In the genomic region with DNA sequence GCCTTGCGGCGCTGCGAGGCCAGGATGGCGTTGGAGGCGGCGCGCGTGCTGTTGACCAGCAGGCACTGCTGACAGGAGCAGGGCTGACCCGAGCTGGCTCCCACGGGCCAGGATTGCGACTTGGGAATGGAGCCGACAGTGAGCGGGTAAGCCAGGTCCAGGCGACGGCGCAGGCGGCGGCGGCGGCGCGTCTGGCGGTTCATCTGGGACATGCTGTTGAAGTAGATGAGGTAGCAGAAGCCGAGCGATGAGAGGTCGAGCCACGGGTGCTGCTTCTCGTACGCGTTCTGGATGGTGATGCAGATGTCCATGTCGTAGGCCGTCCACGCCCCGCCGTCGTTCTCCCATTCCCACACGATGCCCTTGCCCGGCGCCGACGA, we compare ENCODE assay signal across 10 mouse cellular contexts. TPM values are rescaled to one million over a fixed set of nuclear protein-coding genes. Genes with fewer than 3 reads are reported as not detected.
DNase-seq lines count a peak whose midpoint lies in the region; ATAC-seq and TF ChIP-seq lines count a peak whose summit lies in the region.
"Had no signal": no experiment of that assay in that cellular context is flagged by ENCODE, and none has a peak within 500 bp of the region (broad histone marks: within the 10 kb centered on the region; RNA-seq: fewer than 3 reads in every experiment).

No protein-coding gene starts in this region.

- H3K4me3 ChIP-seq in hindbrain, postnatal 0 days (ENCODE audit: low read length) = no peak overlapping the region

- ATAC-seq in hindbrain, postnatal 0 days = no peak

- H3K36me3 ChIP-seq in hindbrain, postnatal 0 days (ENCODE audit: insufficient read depth, low read length) = peaks cover 20% of the 10 kb centered on the region

- no peak for TF ChIP-seq CTCF in hindbrain, postnatal 0 days (IDR thresholded peaks at IDR 0.05; ENCODE audit: low read depth)

- peak; percentile 53 for DNase-seq in adrenal gland, postnatal 14 days
- DNase-seq in adrenal gland, adult 2 months = no peak
- DNase-seq in left cerebral cortex, adult 18-20 months (ENCODE audit: low spot score in 2 of 2) = peak; percentile 25 to 56
- no peak for DNase-seq in left cerebral cortex, adult 11 months (ENCODE audit: low spot score)
- DNase-seq in cerebellum, adult 9-11 months = peak; percentile 68
- no peak for DNase-seq in hindbrain, postnatal 0 days (ENCODE audit: low spot score)
- no peak for DNase-seq in urinary bladder, adult 2 months (ENCODE audit: low spot score)
- no peak for DNase-seq in gastrocnemius, adult 8-10 months (ENCODE audit: low spot score in 2 of 2)
- DNase-seq: lung, adult 18-20 months had no signal

- H3K27ac ChIP-seq in hindbrain, postnatal 0 days = no peak overlapping the region

- no peaks in the 10 kb centered on the region for H3K27me3 ChIP-seq in hindbrain, postnatal 0 days (ENCODE audit: insufficient read depth, low read length)

- peaks cover 22% of the 10 kb centered on the region for H3K4me1 ChIP-seq in hindbrain, postnatal 0 days (ENCODE audit: insufficient read depth, low read length)

- WGBS in hindbrain, postnatal 0 days = 19% methylated on average over 41 of the region's 41 CpGs

- H3K9ac ChIP-seq in hindbrain, postnatal 0 days (replicated peaks; ENCODE audit: low read length) = no peak overlapping the region

- no peaks in the 10 kb centered on the region for H3K9me3 ChIP-seq in hindbrain, postnatal 0 days (ENCODE audit: low read length)

- peak overlapping the region; percentile 19; the same call in 1 of the 2 replicates for H3K4me2 ChIP-seq in hindbrain, postnatal 0 days (ENCODE audit: low read depth, low read length)

RNA-seq across cellular contexts. Expression of a gene that starts 17.0 kb away (rescaled TPM):
- total RNA-seq in adrenal gland, postnatal 14 days (2021) = 7.3 and 8.0 TPM in 2 replicates
- total RNA-seq in adrenal gland, adult 2 months (2021) = 10 to 100 TPM; 12.8 to 13.4 TPM
- polyA plus RNA-seq in adrenal gland, adult 2 months (2012; rRNA removed) = 28.5 and 28.6 TPM in 2 replicates
- 10 to 100 TPM; 73.1 to 78.8 TPM for total RNA-seq in left cerebral cortex, adult 18-20 months (2021)
- total RNA-seq in hindbrain, postnatal 0 days (2014; rRNA removed) = 230 and 246 TPM in 2 replicates
- 51.4 and 52.9 TPM in 2 replicates for polyA plus RNA-seq in hindbrain, postnatal 0 days (2015; fragmentation: Nextera tagmentation; extraction: Ambion mirVana)
- polyA plus RNA-seq in urinary bladder, adult 2 months (2012; rRNA removed) = 6.6 and 12.5 TPM in 2 replicates
- 1 to 10 TPM in 1 of 4 experiments, under 1 TPM in 3; 0.22 to 1.3 (median 0.31) TPM for total RNA-seq in gastrocnemius, adult 8-10 months (2022)
- total RNA-seq: hematopoietic stem cell, adult 5-6 weeks had no signal

RNA-seq across cellular contexts. Expression of a gene that starts 46.1 kb away (rescaled TPM):
- 8.3 and 13.1 TPM in 2 replicates for total RNA-seq in adrenal gland, postnatal 14 days (2021)
- total RNA-seq in adrenal gland, adult 2 months (2021) = 10 to 100 TPM in 1 of 2 experiments, 1 to 10 TPM in 1; 4.6 to 16.1 TPM
- 19.0 and 19.2 TPM in 2 replicates for polyA plus RNA-seq in adrenal gland, adult 2 months (2012; rRNA removed)
- 10 to 100 TPM; 70.5 to 83.0 TPM for total RNA-seq in left cerebral cortex, adult 18-20 months (2021)
- total RNA-seq in hindbrain, postnatal 0 days (2014; rRNA removed) = 3.9 and 8.2 TPM in 2 replicates
- polyA plus RNA-seq in hindbrain, postnatal 0 days (2015; fragmentation: Nextera tagmentation; extraction: Ambion mirVana) = 3.2 and 4.7 TPM in 2 replicates
- polyA plus RNA-seq in urinary bladder, adult 2 months (2012; rRNA removed) = 0.81 and 1.3 TPM in 2 replicates
- total RNA-seq in gastrocnemius, adult 8-10 months (2022) = not detected

RNA-seq across cellular contexts. Expression of a gene that starts 55.0 kb away (rescaled TPM):
- 0.08 and 0.30 TPM in 2 replicates for total RNA-seq in adrenal gland, postnatal 14 days (2021)
- total RNA-seq in adrenal gland, adult 2 months (2021) = under 1 TPM; 0.55 to 0.92 TPM
- 3.5 and 3.7 TPM in 2 replicates for polyA plus RNA-seq in adrenal gland, adult 2 months (2012; rRNA removed)
- total RNA-seq in left cerebral cortex, adult 18-20 months (2021) = under 1 TPM in 1 of 2 experiments, not detected in 1; 0.26 TPM
- 0.43 and 1.3 TPM in 2 replicates for total RNA-seq in hindbrain, postnatal 0 days (2014; rRNA removed)
- polyA plus RNA-seq in hindbrain, postnatal 0 days (2015; fragmentation: Nextera tagmentation; extraction: Ambion mirVana) = 0.24 and 0.45 TPM in 2 replicates
- polyA plus RNA-seq in urinary bladder, adult 2 months (2012; rRNA removed) = 8.3 and 9.0 TPM in 2 replicates
- under 1 TPM in 2 of 4 experiments, not detected in 2; 0.07 to 0.16 TPM for total RNA-seq in gastrocnemius, adult 8-10 months (2022)

Comparison
In these comparisons a context has a peak if more than half of its experiments do, and no peak if none do; other contexts are left out.
1. DNase-seq: peak in adrenal gland, postnatal 14 days (single experiment), left cerebral cortex, adult 18-20 months (2 of 2) and cerebellum, adult 9-11 months (single experiment); none in adrenal gland, adult 2 months (single experiment), left cerebral cortex, adult 11 months (single experiment), hindbrain, postnatal 0 days (single experiment), urinary bladder, adult 2 months (single experiment) and gastrocnemius, adult 8-10 months (0 of 2).